Mouse (Mus musculus): ENCODE results near the gene Nedd9. TPM values are rescaled to one million over a fixed set of nuclear protein-coding genes. Genes with fewer than 3 reads are reported as not detected.
A peak's percentile ranks its signal among the peaks of the same experiment; 100 is the strongest.

The Nedd9 gene
- polyA plus RNA-seq, 1 experiment from 2014 or later: 25.0 TPM

DNA sequence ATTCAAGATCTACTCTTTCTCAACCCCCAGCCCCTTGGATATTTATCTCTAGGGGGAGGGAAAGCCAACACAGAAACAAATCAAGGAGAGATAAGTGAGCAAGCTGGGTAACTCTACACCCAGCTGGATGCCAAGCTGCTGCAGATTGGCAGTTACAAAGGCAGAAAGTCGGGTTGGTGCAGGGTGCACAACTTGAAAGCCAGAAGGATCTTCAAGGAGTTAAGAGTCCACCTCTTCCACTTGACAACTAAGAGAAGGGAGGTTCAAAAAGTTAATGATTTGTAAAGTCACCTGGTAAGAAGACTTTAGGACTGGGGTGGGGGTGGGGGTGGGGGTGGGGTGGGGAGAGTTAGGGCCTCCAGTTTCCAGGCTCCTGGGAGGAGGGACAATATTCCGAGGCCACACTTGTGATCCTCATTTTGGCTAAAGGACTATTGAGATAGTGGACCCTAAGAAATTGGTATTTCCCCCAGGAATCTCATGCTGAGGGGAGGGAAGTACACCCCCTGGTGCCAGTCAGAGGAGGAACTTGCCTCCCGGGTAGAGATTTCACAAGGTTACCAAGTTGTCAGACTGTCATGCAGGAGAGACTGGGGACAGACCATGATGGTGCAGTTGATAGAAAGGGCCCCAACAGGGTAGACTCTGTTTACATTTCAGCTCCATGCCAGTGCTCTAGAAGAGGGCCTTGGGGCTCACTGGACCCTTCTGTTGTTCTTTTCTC, 143.8 kb downstream of the Nedd9 start:
- Histone ChIP-seq H3K9me3 (replicated peaks; ENCODE audit: control insufficient read depth, low read length) (no peaks in the 10 kb centered on the region), H3K4me1 (ENCODE audit: control insufficient read depth, insufficient read depth, low read length) (peaks cover 39% of the 10 kb centered on the region), H3K9ac (ENCODE audit: low read length) (no peak overlapping the region), H3K27ac (ENCODE audit: low read length) (peak overlapping the region; percentile 76), H3K4me3 (replicated peaks; ENCODE audit: low read length) (no peak overlapping the region), H3K4me2 (ENCODE audit: low read depth, low read length) (peak overlapping the region; percentile 4; the same call in 1 of the 2 replicates), H3K36me3 (ENCODE audit: control insufficient read depth, insufficient read depth, low read length) (0 out of 2 replicates have a peak, but pooled peaks cover 3% of the 10 kb centered on the region), H3K27me3 (ENCODE audit: control insufficient read depth, insufficient read depth, low read length) (no peaks in the 10 kb centered on the region)
- ATAC-seq (ENCODE audit: insufficient read depth, low FRiP score): peak; percentile 48
- WGBS: 30% methylated on average over 3 of the region's 3 CpGs

DNA sequence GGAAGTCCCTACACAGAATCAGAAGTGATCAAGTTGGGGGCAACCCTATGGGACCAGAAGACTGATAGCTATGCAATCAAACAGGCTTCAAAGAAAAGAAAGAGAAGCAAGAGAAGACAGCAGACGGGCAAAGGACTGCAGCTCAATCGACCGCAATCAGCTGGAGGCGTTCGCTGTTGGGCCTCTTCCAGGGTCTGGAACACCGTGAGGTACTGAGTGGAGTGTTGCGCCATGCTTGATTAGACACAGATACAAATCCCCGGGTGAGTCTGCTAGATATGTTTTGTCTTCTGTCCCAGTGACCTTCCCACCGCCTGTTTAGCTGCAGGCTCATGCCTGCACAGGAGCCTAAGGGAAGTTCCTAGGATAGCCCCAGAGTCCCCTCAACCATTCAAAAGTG, 145.7 kb downstream of the Nedd9 start:
- Histone ChIP-seq H3K9ac (ENCODE audit: low read length) (no peak overlapping the region), H3K36me3 (ENCODE audit: control insufficient read depth, insufficient read depth, low read length) (0 out of 2 replicates have a peak, but pooled peaks cover 9% of the 10 kb centered on the region), H3K27me3 (ENCODE audit: control insufficient read depth, insufficient read depth, low read length) (no peaks in the 10 kb centered on the region), H3K27ac (ENCODE audit: low read length) (no peak overlapping the region), H3K4me2 (ENCODE audit: low read depth, low read length) (no peak overlapping the region), H3K4me1 (ENCODE audit: control insufficient read depth, insufficient read depth, low read length) (peaks cover 39% of the 10 kb centered on the region), H3K9me3 (replicated peaks; ENCODE audit: control insufficient read depth, low read length) (no peaks in the 10 kb centered on the region), H3K4me3 (replicated peaks; ENCODE audit: low read length) (no peak overlapping the region)
- 80% methylated on average over 9 of the region's 9 CpGs for WGBS
- ATAC-seq (ENCODE audit: insufficient read depth, low FRiP score): no peak

- Histone ChIP-seq H3K36me3 (ENCODE audit: control insufficient read depth, insufficient read depth, low read length) (0 out of 2 replicates have a peak, but pooled peaks cover 9% of the 10 kb centered on the region), H3K4me2 (ENCODE audit: low read depth, low read length) (peak overlapping the region; percentile 14; the same call in 1 of the 2 replicates), H3K4me3 (replicated peaks; ENCODE audit: low read length) (no peak overlapping the region), H3K4me1 (ENCODE audit: control insufficient read depth, insufficient read depth, low read length) (peaks cover 39% of the 10 kb centered on the region), H3K9me3 (replicated peaks; ENCODE audit: control insufficient read depth, low read length) (no peaks in the 10 kb centered on the region), H3K9ac (ENCODE audit: low read length) (no peak overlapping the region), H3K27me3 (ENCODE audit: control insufficient read depth, insufficient read depth, low read length) (no peaks in the 10 kb centered on the region), H3K27ac (ENCODE audit: low read length) (peak overlapping the region; percentile 70)
- peak; percentile 16; the same call in 1 of the 2 replicates for ATAC-seq (ENCODE audit: insufficient read depth, low FRiP score)
- WGBS: 61% methylated on average over 22 of the region's 22 CpGs
Observed at GRCm38 (mm10) chr13:41339653-41340351, 147.4 kb downstream of the Nedd9 start.

DNA sequence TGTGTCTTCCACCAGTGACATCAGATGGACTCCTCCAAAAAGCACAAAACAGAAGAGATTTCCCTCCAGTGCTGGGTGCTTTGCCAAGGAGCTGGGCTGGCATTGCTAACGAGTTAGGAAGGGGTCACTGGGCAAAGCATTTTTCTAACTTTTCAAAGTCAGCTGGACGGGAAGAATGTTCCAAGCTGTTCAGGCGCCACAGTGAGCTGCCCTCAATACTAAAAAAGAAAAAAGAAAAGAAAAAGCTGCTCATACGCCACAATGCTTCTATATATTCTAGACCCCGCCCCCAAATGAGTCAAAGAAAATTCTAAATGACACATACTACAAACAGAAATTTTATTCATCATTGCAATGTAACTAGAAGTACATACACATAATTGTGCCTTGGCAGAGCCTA, 148.0 kb downstream of the Nedd9 start:
- Histone ChIP-seq H3K9ac (ENCODE audit: low read length) (no peak overlapping the region), H3K4me1 (ENCODE audit: control insufficient read depth, insufficient read depth, low read length) (peaks cover 39% of the 10 kb centered on the region), H3K27ac (ENCODE audit: low read length) (peak overlapping the region; percentile 70), H3K27me3 (ENCODE audit: control insufficient read depth, insufficient read depth, low read length) (no peaks in the 10 kb centered on the region), H3K36me3 (ENCODE audit: control insufficient read depth, insufficient read depth, low read length) (0 out of 2 replicates have a peak, but pooled peaks cover 9% of the 10 kb centered on the region), H3K4me3 (replicated peaks; ENCODE audit: low read length) (no peak overlapping the region), H3K4me2 (ENCODE audit: low read depth, low read length) (no peak overlapping the region), H3K9me3 (replicated peaks; ENCODE audit: control insufficient read depth, low read length) (no peaks in the 10 kb centered on the region)
- ATAC-seq (ENCODE audit: insufficient read depth, low FRiP score): no peak
- WGBS: 57% methylated on average over 5 of the region's 5 CpGs

GRCm38 (mm10) chr13:41337407-41337806, 149.8 kb downstream of the Nedd9 start:
- peaks cover 39% of the 10 kb centered on the region for H3K4me1 ChIP-seq (ENCODE audit: control insufficient read depth, insufficient read depth, low read length)
- 0 out of 2 replicates have a peak, but pooled peaks cover 9% of the 10 kb centered on the region for H3K36me3 ChIP-seq (ENCODE audit: control insufficient read depth, insufficient read depth, low read length)
- H3K9me3 ChIP-seq (replicated peaks; ENCODE audit: control insufficient read depth, low read length): no peaks in the 10 kb centered on the region
- H3K27ac ChIP-seq (ENCODE audit: low read length): no peak overlapping the region
- WGBS: 95% methylated on average over 2 of the region's 2 CpGs
- no peak overlapping the region for H3K9ac ChIP-seq (ENCODE audit: low read length)
- H3K27me3 ChIP-seq (ENCODE audit: control insufficient read depth, insufficient read depth, low read length): no peaks in the 10 kb centered on the region
- H3K4me3 ChIP-seq (replicated peaks; ENCODE audit: low read length): no peak overlapping the region
- no peak for ATAC-seq (ENCODE audit: insufficient read depth, low FRiP score)
- no peak overlapping the region for H3K4me2 ChIP-seq (ENCODE audit: low read depth, low read length)

DNA sequence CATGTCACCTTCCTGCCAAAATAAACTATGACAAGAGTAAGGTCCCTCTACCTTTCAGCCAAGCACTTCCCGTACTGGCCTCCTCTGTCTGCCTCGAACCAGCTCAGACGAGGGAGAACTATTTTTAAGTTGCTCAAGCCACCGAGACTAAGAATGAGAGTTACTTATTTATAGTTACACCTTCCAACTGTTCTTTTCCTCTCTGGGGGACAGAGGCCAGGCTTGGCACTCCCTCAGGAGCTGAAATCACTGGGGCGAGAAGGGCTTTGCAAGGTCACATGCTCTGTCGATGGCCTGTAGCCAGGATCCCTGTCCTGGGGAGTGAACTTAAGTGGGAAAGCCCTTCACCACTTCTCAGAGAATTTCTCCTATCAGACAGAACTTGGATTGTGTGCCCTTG, 150.9 kb downstream of the Nedd9 start:
- no peaks in the 10 kb centered on the region for H3K9me3 ChIP-seq (replicated peaks; ENCODE audit: control insufficient read depth, low read length)
- H3K9ac ChIP-seq (ENCODE audit: low read length): 0 out of 2 replicates have a peak overlapping the region, but pooled peaks have one; percentile 18
- H3K4me3 ChIP-seq (replicated peaks; ENCODE audit: low read length): no peak overlapping the region
- no peaks in the 10 kb centered on the region for H3K27me3 ChIP-seq (ENCODE audit: control insufficient read depth, insufficient read depth, low read length)
- H3K4me1 ChIP-seq (ENCODE audit: control insufficient read depth, insufficient read depth, low read length): peaks cover 35% of the 10 kb centered on the region
- ATAC-seq (ENCODE audit: insufficient read depth, low FRiP score): peak; percentile 22; the same call in 1 of the 2 replicates
- no peak overlapping the region for H3K4me2 ChIP-seq (ENCODE audit: low read depth, low read length)
- 0 out of 2 replicates have a peak, but pooled peaks cover 9% of the 10 kb centered on the region for H3K36me3 ChIP-seq (ENCODE audit: control insufficient read depth, insufficient read depth, low read length)
- peak overlapping the region; percentile 83 for H3K27ac ChIP-seq (ENCODE audit: low read length)
- WGBS: 32% methylated on average over 6 of the region's 6 CpGs

DNA sequence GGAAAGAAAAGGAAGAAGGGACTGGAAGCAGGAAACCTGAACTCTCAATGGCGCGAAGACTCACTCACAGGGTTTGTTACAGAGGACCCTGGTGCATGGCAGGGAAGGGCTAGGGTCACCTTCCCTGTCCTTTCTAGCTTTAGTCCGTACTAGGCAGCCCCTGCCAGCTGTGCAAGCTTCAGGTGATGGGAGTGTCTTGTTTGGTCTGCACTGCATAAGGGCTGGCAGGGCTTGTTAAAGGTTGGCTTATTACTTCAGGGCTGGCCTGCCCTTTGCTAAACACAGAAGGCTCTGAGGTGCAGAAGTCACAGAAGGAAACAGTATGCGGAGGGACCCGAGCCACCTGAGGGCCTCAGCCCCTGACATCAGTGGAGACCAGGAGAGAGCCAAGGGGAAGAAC, 151.4 kb downstream of the Nedd9 start:
- no peak overlapping the region for H3K4me3 ChIP-seq (replicated peaks; ENCODE audit: low read length)
- no peaks in the 10 kb centered on the region for H3K9me3 ChIP-seq (replicated peaks; ENCODE audit: control insufficient read depth, low read length)
- H3K36me3 ChIP-seq (ENCODE audit: control insufficient read depth, insufficient read depth, low read length): 0 out of 2 replicates have a peak, but pooled peaks cover 9% of the 10 kb centered on the region
- H3K27me3 ChIP-seq (ENCODE audit: control insufficient read depth, insufficient read depth, low read length): no peaks in the 10 kb centered on the region
- peaks cover 35% of the 10 kb centered on the region for H3K4me1 ChIP-seq (ENCODE audit: control insufficient read depth, insufficient read depth, low read length)
- H3K27ac ChIP-seq (ENCODE audit: low read length): peak overlapping the region; percentile 83
- 69% methylated on average over 5 of the region's 5 CpGs for WGBS
- peak; percentile 47 for ATAC-seq (ENCODE audit: insufficient read depth, low FRiP score)
- no peak overlapping the region for H3K4me2 ChIP-seq (ENCODE audit: low read depth, low read length)
- 0 out of 2 replicates have a peak overlapping the region, but pooled peaks have one; percentile 18 for H3K9ac ChIP-seq (ENCODE audit: low read length)

DNA sequence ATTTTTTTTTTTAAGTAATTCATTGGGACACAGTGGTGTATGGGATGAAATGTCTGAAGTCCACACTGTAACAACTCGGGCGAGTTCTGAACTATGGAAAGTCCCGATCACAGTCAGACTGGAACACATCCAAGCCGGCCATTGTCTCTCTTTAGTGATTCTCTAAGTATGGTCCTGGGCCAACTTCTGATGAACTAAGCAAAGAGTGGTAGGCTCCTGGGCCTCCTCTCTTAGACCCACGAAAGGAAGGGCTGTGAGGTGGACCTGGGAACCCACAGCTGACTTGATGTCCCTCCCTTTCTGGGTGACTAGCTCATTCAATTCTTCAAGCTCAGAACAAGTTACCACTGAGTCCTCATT, 152.5 kb downstream of the Nedd9 start:
- no peak overlapping the region for H3K9ac ChIP-seq (ENCODE audit: low read length)
- 70% methylated on average over 5 of the region's 5 CpGs for WGBS
- H3K4me1 ChIP-seq (ENCODE audit: control insufficient read depth, insufficient read depth, low read length): peaks cover 29% of the 10 kb centered on the region
- 0 out of 2 replicates have a peak, but pooled peaks cover 7% of the 10 kb centered on the region for H3K36me3 ChIP-seq (ENCODE audit: control insufficient read depth, insufficient read depth, low read length)
- H3K4me3 ChIP-seq (replicated peaks; ENCODE audit: low read length): no peak overlapping the region
- no peak overlapping the region for H3K4me2 ChIP-seq (ENCODE audit: low read depth, low read length)
- no peak overlapping the region for H3K27ac ChIP-seq (ENCODE audit: low read length)
- ATAC-seq (ENCODE audit: insufficient read depth, low FRiP score): no peak
- no peaks in the 10 kb centered on the region for H3K9me3 ChIP-seq (replicated peaks; ENCODE audit: control insufficient read depth, low read length)
- H3K27me3 ChIP-seq (ENCODE audit: control insufficient read depth, insufficient read depth, low read length): no peaks in the 10 kb centered on the region
